Mouse (Mus musculus): ENCODE results near the gene Olfr828. TPM values are rescaled to one million over a fixed set of nuclear protein-coding genes. Genes with fewer than 3 reads are reported as not detected.

Olfr828 gene
- polyA plus RNA-seq (2012; rRNA removed) = not detected in 2 replicates

DNA sequence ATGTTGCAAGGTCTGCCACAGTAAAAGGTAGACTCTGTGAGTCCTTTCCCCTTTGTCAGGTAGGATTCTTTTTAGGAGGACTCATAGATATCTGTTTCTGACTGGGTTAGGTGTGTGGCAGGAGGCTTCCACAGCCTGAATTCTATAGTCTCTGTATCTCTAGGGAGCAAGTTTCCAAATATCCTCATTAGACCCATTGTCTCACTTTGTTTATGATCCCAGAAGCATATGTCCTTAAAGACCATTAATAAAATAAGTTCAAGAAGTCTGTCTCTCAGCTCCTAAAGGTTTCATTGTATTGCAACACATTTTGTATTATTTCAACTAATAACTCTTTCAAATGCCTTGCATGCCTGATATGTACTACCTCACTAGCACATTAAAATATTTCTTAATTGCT lies at the start of gene Olfr828:
Gene Olfr828, minus strand, starts transcription at position 101 of the 400 bp plus-strand sequence.

DNA sequence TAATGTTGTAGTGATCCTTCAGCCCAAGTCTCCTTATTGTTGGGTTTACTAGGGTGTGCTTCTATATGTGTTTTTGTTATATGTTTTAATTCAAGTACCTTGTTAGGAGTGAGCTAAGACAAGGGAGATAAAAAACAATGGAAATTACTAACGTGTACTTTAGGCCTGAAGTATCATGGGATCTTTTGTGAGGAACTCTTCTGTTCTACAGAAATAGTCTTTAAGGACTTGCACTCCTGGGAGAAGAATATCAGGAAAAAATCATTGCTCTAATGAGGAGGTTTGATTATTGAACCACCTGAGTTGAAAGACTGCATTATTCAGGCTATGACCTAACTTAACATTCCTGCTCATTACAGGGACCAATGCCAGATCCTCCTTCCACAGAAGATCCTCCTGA lies 35.3 kb upstream of the Olfr828 start, which contains the start of gene Olfr829:
Gene Olfr829, plus strand, starts transcription at position 301 of the 400 bp plus-strand sequence.

Other genes with a start within 250 kb of the Olfr828 start
- gene Muc16, start 145.0 kb downstream of the Olfr828 start, polyA plus RNA-seq (2012; rRNA removed) = 0.08 and 0.62 TPM in 2 replicates
- not detected in 2 replicates for gene Olfr24, start 55.5 kb downstream of the Olfr828 start, polyA plus RNA-seq (2012; rRNA removed)
- not detected in 2 replicates for gene Olfr829, start 35.4 kb upstream of the Olfr828 start, polyA plus RNA-seq (2012; rRNA removed)
- gene Olfr830, start 55.2 kb upstream of the Olfr828 start, polyA plus RNA-seq (2012; rRNA removed) = not detected in 2 replicates
- gene Olfr832, start 117.6 kb upstream of the Olfr828 start, polyA plus RNA-seq (2012; rRNA removed) = not detected in 2 replicates
- gene Olfr834, start 168.5 kb upstream of the Olfr828 start, polyA plus RNA-seq (2012; rRNA removed) = not detected in 2 replicates
- gene Olfr835, start 213.2 kb upstream of the Olfr828 start, polyA plus RNA-seq (2012; rRNA removed) = not detected in 2 replicates

Data from central nervous system, embryonic 11.5 days (tissue).